Mouse (Mus musculus) CD4-positive, CD25-positive, alpha-beta regulatory T cell, adult 4 months (primary cell): ENCODE data around the gene Tmed1. TPM values are rescaled to one million over a fixed set of nuclear protein-coding genes. Genes with fewer than 3 reads are reported as not detected.
"Not testable (repeated sequence)": the region's sequence is repeated elsewhere in the genome, so short reads cannot be mapped to it uniquely, and the experiment has no call there.

Source experiments
- ATAC-seq: one replicate; pipeline ENCODE4 v1.8.0; 2017
- polyA plus RNA-seq, 2 experiments: library from polyadenylated mRNA; unstranded; fragments of 100-300 nt; shearing (Covaris generic); gene quantifications; one replicate each; pipeline ENCODE4 v1.2.1; 2017

Gene Tmed1
- 1 to 10 TPM; 6.4 to 8.2 TPM for polyA plus RNA-seq

GRCm38 (mm10) chr9:21509772-21510688 is at the start of gene Tmed1:
TSS of gene Tmed1 (minus strand) at chr9:21510252.
- peak; percentile 81 for ATAC-seq

- ATAC-seq = no peak
Observed at GRCm38 (mm10) chr9:21559151-21559550, 49.1 kb upstream of the Tmed1 start.

DNA sequence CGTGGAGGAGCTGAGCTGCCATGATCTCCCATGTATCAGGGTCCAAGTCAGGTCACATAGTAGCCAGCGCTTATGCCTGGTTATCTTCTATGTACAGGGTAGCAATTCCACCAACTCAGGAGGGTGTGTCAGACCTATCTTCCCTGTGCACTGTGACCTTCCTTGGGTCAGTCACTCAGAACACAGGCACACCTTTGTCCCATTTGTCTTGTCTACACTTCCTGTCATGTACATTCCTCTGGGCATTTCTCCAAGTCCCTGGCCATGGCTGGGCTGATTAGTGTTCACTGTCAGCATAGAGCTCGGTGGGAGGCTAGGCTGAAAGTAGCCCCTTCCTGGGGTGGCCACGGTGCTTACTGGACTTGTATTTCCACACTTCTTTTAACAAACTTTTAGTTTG is 48.3 kb upstream of the Tmed1 start:
- ATAC-seq = no peak

DNA sequence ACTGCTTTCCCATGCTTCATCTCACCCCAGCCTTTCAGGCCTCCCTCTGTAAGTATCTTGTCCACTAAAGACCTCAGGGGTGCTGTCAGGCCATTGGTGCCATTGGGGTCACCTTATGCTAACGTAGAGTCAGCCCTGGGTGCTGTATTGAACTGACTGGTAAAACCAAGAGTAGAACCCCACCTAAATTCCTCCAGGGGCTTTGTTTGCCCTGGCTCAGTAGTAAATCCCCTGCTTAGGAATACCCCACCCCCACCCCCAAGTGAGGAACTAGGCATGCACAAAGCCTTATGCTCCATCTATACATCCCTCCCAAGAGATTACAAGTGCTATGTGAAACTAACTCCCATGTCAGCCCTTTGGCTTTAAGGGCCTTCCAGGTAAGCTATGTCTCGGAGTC is 47.5 kb upstream of the Tmed1 start:
- no peak for ATAC-seq

GRCm38 (mm10) chr9:21556996-21557395 is 46.9 kb upstream of the Tmed1 start:
- ATAC-seq = no peak

- ATAC-seq = no peak
Observed at GRCm38 (mm10) chr9:21555198-21555742, 45.2 kb upstream of the Tmed1 start.

DNA sequence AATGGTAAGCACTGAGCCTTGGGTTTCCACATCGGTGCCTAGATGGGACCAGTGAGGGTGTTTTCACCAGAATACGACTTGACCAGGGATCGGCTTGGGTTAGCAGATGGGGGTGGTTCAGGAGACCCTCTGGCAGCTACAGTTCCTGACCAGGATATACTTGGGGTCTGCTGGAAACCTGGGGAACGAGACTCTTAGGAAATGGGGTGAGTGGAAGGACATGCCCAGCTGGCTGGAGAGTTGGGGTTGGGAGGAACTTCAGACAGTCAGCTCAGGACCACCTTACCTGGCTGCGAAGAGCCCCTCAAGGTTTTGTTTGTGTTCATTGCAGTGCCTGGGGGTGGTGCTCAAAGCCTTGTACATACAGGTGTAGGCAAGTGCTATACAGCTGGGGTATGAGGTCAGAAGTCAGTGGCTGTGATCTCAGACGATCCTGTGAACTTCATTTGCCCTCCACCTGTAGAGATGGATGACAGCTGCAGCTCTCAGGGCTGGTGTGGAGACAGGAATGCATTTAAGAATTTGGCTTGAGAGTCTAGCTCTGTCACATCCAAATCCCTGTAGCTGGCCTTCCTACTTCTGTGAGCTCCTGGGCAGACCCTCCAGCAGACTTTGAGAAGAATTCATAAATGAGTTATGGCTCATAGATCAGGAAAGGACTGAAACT is 43.7 kb upstream of the Tmed1 start:
- ATAC-seq = no peak

- no peak for ATAC-seq
Observed at GRCm38 (mm10) chr9:21551049-21551448, 41.0 kb upstream of the Tmed1 start.

DNA sequence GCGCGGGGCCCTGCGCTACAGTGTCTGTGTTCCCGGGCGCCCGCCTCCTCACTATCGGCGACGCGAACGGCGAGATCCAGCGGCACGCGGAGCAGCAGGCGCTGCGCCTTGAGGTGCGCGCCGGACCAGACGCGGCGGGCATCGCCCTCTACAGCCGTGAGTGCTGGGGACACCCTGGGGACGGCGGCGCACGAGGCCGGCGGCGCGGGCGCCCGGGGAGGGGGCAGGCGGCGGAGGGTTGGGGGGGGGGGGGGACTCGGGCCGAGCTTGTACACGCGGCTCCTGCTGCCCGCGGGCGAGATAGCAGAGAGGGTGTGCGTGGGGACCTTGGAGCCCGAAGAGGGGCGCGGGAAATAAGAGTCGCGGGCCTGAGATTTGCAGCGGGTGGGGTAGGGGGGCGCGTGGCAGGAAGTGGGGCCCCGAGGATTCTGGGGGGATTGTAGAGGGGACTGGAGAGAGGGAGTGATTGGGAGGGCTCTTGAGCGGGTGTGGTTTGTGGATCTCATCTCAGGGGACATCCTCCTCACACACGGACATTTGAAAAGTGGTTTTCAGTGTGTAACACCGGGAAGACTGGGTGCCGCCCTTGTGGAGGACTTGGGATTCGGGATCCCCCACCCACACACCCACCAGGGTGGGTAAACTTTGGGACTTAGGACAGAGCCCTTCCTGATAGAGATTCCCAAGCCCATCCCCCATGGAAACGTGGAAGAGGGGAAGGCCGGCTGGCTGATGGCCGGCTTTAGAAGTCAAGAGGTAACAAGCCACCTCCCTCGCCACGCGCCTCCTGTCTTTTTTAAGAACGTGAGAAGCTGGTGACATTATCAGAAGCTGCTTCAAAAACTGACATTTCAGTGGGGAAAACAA is 37.3 kb upstream of the Tmed1 start:
- ATAC-seq = no peak

DNA sequence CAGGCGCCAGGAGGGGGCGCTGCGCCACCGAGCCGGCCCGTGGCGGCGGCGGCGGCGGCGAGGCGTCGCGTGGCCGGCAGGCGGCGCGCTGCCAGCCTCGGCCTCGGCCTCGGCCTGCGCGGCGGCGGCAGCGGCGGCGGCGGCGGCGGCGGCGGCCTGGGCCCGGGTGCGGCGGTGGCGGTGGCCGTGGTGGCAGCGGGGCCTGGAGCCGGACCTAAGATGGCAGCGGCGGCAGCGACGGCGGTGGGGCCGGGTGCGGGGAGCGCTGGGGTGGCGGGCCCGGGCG is 36.7 kb upstream of the Tmed1 start, which contains the start of gene Carm1:
Gene Carm1 (plus strand): TSS at position 106 of the 286 bp plus-strand sequence.
- ATAC-seq = no peak

DNA sequence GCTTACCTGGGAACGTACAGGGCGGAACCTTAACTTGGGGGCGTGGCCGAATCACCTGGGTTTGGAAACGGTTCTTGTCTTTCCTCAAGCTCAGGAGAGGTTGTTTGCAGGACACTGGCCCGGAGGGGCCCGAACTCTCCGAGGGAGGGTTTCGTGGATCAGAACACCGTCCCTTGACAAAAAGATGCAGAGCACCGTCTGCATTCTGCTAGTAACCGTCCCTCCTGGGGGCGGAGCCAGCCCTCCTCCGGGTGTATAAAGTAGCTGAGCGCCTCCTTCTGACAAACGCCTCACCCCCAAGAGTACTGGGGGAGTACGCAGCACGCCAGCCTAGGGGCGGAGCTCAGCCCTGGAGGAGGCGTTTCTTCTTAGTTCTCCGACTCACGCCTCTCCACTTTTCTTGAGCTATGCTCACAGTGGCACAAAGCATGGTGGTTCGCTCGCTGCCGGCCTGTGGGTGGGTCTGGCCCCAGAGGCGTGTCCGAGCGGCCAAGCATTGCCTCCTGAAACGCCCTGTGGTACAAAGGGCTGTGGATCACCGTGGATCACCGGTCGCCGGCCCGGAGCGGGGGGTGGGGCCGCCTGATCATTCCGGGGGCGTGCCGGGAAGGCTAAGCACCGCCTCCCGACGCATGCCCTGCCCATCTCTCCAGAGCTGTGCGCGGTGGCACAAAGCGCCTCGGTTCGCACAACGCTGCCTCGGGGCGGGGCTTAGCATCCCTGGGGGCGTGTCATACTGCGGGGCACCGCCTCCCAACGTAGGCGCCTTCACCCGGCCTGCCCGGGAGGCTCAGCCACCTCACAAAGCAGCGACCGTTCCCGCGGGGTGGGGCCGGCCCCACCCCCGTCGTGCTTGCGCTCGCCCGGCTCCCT is 36.1 kb upstream of the Tmed1 start:
- ATAC-seq = peak; percentile 86

DNA sequence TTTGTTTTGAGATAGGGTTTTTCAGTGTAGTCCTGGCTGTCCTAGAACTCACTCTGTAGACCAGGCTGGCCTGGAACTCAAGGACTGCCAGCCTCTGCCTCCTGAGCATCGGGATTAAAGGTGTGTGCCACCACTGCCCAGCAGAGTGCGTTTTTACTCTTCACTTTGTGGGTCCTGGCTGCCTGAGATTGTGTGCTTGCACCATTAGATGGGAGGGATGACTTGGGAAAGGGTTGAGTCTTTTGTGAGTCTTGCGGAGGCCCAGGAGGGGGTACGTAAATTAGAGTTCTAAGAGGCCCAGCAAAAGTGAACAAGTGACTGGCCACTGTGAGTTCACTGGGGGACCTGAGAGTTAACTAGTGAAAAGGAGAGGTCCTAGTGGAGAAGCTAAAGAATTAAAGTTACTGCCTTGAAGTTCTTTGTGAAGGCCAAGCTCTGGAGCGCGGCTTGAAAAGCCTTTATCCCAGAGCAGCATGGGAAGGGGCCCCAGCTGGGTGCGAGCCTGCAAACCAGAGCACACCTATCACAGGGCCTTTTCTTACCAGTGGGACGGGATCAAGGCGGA is 35.4 kb upstream of the Tmed1 start:
- ATAC-seq = no peak

GRCm38 (mm10) chr9:21542001-21542400 is 31.9 kb upstream of the Tmed1 start:
- not testable (repeated sequence) for ATAC-seq

DNA sequence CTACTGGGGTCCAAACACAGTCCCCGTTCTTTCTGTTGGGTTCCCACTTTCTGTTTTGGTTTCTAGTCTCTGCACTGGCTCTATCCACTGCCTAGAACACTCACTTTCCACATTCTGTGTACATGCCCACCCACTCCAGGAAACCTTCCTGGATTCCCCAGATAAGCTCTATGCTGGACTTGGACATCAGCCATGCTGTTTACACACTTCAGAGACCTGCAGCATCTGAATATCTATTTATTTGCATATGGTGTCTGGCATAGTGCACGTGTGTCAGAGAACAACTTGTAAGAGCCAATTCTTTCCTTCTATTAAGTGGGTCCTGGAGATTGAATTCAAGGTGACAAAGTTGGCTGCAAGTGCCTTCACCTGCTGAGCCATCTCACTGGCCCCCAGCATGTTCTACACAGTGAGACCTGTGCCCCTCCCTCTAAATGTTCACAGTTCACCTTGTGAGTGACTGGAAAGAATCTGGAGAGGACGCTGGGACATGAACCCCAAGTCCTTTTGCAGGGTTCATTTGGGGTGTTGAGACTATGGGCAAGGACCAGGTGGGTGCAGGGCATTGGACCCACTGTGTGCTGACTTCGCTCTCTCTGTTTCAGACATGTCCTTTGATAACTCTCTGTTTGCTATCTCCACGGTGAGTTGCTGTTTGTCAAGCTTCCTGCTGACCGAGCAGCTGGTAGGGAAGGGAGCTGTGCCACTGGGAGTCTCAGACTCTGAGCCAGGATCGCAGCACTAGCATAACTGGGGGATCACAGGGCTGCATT is 30.1 kb upstream of the Tmed1 start:
- no peak for ATAC-seq

DNA sequence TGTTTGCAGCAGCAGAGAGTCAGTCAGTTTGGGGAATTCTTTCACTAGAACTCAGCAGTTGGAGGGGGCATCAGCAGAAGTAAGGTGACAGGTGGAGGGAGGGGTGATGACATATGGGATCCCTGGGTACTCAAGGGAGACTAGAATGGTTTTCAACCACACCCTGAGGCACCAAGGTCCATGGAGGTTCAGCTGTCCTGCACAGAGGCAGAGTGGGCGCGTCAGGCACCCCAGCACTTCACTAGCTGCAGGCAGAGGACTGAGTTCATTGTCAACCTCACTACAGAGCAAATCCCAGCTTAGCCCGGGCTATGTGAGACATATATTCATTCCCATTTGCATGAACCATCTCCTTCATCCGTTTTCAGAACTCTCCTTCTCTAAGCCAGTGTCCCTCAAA is 27.0 kb upstream of the Tmed1 start:
- no peak for ATAC-seq

DNA sequence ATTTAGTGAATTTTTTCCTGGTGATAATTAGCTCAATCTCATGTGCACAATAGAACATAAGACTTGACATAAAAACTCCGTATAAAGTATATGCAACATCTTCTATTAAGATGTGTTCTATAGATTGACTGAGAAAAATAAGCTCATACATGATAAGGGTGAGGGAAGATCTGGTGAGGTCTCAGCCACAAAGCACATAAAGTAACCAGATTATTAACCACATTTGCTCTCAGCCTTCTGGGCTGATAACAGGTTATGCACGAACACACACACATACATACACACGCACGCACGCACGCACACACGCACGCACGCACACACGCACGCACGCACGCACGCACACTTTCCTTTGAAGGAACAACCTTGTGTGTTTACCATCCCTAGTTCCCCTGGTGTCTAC is 26.4 kb upstream of the Tmed1 start:
- ATAC-seq = no peak

GRCm38 (mm10) chr9:21527917-21528324 is 17.9 kb upstream of the Tmed1 start:
- ATAC-seq = no peak

GRCm38 (mm10) chr9:21527100-21527801 is 17.2 kb upstream of the Tmed1 start:
- ATAC-seq = no peak

- ATAC-seq = no peak
Observed at GRCm38 (mm10) chr9:21526634-21526944, 16.5 kb upstream of the Tmed1 start.
